Mouse (Mus musculus): ENCODE measurements around the gene Mgat5b. TPM values are rescaled to one million over a fixed set of nuclear protein-coding genes. Genes with fewer than 3 reads are reported as not detected.

Gene Mgat5b
- total RNA-seq, 2 experiments from 2014 or later, result not detected

DNA sequence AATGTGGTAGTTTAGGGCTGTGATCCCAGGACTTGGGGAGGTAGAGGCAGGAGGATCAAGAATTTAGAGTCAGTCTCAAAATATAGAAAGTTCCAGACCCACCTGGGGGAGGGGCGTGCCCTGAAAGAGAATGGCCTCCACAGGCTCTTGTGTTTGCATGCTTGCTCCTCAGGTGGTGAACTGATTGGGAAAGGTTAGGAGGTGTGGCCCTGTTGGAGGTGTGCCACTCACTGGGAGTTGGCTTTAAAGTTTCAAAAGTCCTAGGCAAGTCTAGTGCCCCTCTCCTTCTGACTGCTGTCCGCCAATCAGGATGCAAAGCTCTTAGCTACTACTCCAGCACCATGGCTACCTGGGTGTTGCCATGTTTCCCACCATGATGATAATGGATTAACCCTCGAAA, 3.4 kb upstream of the Mgat5b start:
- no peak for ATAC-seq (replicated peaks; ENCODE audit: low FRiP score, poor library complexity, severe bottlenecking)

GRCm38 (mm10) chr11:116917361-116917760, 1.3 kb upstream of the Mgat5b start:
- ATAC-seq (replicated peaks; ENCODE audit: low FRiP score, poor library complexity, severe bottlenecking), result no peak

DNA sequence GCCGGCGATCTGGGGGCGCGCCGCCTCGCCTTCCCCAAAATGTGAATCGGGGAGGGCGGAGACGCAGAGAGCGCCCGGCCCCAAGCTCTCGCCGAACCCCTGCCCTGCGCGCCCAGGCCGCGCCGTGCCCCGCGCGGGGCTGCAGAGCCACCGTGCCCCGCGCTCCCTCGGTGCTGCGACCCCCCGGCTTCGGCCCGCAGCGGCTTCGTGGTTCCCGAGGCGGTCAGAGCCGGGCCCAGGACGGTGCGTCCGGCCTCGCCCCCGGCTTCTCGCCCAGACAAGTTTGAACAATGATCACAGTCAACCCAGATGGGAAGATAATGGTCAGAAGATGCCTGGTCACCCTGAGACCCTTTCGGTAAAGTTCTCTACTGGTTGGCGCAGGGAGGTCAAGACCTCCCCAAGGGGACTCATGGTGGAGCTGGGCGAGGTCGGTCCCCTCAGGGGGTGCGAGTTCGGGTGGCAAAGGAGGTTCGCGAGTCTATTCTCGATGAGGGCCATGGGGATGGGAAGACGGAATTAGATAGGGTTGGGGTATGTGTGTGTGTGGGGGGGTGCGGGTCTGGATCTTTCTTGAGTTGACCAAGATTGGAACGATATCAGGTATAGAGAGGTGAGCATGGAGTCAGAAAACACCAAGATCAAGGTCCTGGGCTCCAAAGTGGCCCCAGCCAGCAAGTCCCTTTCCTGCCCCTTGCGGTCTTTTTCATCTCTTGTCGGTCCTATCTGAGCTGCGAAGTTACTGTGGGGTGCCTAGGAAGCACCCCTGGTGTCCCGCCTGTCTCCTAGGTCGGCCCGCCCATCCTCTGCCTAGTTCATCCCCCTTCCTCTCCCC, 740 bp downstream of the Mgat5b start:
- no peak for ATAC-seq (replicated peaks; ENCODE audit: low FRiP score, poor library complexity, severe bottlenecking)

GRCm38 (mm10) chr11:116920746-116921145, 2.1 kb downstream of the Mgat5b start:
- no peak for ATAC-seq (replicated peaks; ENCODE audit: low FRiP score, poor library complexity, severe bottlenecking)

DNA sequence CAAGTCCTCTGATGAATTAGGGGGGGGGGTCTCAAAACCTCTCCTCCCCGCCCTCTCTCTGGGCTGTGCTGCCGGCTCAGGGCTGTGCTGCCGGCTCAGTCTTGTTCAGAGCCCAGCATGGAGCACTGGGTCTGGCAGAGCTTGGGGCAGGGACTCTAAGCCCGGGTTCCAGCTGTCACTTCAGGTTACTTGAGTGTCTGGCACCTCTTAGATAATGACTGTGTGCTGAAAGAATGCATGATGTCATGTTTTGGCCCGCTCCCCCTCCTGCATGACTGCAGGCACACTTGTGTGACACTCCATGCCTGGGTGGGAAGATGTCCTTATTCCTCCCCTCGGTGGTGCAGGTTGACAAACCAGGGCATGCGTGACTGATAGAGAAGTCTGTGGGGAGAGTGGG, 3.4 kb downstream of the Mgat5b start:
- ATAC-seq (replicated peaks; ENCODE audit: low FRiP score, poor library complexity, severe bottlenecking), result no peak

GRCm38 (mm10) chr11:116928031-116928430, 9.4 kb downstream of the Mgat5b start:
- no peak for ATAC-seq (replicated peaks; ENCODE audit: low FRiP score, poor library complexity, severe bottlenecking)

GRCm38 (mm10) chr11:116934862-116935261, 16.2 kb downstream of the Mgat5b start:
- no peak for ATAC-seq (replicated peaks; ENCODE audit: low FRiP score, poor library complexity, severe bottlenecking)

GRCm38 (mm10) chr11:116935354-116935753, 16.7 kb downstream of the Mgat5b start:
- ATAC-seq (replicated peaks; ENCODE audit: low FRiP score, poor library complexity, severe bottlenecking), result no peak

DNA sequence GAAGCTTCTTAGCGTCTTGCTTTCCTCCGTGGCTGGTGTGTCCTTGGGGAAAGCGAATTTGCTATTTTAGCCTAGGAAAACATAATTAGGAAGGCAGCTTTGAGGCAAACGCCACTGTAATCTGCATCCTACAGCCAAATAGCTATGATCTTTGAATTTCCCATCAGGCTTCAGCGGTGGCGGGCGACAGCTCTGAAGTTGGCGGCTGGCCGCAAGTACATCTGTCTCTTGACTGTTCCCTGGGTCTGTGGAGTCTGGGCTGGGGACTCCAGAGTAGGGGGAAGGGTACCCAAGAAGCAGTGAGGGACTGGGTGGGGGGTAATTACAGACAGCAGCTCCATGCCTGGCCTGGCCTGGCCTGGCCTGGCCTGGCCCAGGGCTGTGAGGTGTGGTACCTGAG, 17.3 kb downstream of the Mgat5b start:
- ATAC-seq (replicated peaks; ENCODE audit: low FRiP score, poor library complexity, severe bottlenecking), result no peak

GRCm38 (mm10) chr11:116937141-116937540, 18.5 kb downstream of the Mgat5b start:
- no peak for ATAC-seq (replicated peaks; ENCODE audit: low FRiP score, poor library complexity, severe bottlenecking)

GRCm38 (mm10) chr11:116940088-116940855, 21.6 kb downstream of the Mgat5b start:
- ATAC-seq (replicated peaks; ENCODE audit: low FRiP score, poor library complexity, severe bottlenecking), result no peak

DNA sequence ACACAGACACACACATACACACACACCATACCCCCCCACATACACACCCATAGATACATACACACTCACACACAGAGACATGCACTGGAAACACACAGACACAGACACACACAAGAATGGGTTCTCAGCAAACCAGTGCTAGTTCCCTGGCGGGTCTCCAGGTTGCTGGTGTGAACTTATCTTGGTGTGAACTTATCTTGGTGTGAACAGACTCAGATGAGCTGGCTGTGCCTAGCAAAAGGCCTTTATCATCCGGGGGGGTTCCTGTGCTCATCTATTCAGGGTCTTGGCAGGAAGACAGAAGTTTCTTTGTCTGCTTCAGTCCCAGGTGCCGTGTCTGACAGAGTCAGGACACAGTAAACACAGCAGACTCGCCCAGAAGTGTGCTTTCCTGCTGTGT, 25.7 kb downstream of the Mgat5b start:
- ATAC-seq (replicated peaks; ENCODE audit: low FRiP score, poor library complexity, severe bottlenecking), result no peak

GRCm38 (mm10) chr11:116949832-116950231, 31.2 kb downstream of the Mgat5b start:
- no peak for ATAC-seq (replicated peaks; ENCODE audit: low FRiP score, poor library complexity, severe bottlenecking)

GRCm38 (mm10) chr11:116951429-116951828, 32.8 kb downstream of the Mgat5b start:
- ATAC-seq (replicated peaks; ENCODE audit: low FRiP score, poor library complexity, severe bottlenecking), result no peak

DNA sequence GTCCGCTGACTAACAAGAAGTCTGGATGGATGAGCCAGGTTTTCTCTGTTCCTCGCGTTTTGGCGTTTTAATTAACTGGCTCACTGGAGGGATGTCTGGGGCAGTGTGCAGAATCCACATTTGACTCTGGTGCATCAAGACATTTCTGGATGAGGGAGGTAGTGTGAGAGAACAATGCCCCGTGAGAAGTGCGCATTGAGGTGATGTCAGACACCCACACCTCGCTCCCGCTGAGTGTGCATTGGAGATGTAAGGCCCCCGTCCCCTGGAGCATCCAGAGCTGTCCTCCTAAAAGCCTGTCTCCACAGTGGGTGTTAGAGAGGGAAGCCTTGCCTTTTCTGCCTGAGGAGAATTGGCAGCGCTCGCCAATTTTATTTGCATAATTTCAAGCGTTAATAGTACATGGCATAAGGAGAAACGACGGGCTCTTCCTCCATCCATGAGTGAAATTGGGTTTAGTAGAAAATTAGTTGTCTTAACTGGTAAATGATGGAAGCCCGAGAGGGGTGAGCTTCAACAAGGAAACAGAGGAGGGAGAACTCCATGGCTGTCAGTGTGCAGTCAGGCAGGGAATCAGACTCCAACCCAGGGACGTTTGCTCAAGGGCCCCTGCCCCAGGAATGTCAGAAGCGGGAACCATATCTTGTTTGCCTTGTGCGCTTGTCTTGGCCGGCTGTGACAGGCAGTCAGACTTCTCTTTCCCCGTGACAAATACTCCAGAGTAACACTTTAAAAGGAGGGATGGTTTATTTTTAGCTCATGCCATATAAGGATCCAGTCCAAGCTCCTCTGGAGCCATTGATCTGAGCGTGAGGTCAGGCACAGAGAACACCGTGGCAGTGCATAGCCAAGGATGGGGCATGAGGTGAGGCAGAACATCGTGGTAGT, 35.8 kb downstream of the Mgat5b start:
- ATAC-seq (replicated peaks; ENCODE audit: low FRiP score, poor library complexity, severe bottlenecking), result no peak

DNA sequence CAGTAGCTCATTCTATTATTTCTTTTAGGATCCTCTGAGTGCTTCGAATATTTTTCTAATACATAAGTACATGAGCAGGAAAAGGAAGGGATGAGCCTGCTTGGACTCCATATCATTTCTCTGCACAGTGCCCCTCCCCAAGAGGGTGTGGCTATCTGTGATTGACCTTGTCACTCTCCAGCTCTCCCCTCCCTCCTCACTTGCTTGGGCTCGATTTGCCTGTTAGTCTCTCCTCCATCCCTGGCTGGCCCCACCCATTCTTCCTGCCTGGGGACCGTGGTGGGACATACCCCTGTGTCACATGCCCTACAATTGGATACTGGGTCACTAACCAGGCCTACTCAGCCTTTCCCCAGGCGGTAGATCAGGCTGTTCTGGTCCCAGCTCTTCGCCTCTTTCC, 39.9 kb downstream of the Mgat5b start:
- ATAC-seq (replicated peaks; ENCODE audit: low FRiP score, poor library complexity, severe bottlenecking), result no peak

- ATAC-seq (replicated peaks; ENCODE audit: low FRiP score, poor library complexity, severe bottlenecking), result no peak
These were observed 46.4 kb downstream of the Mgat5b start for GRCm38 (mm10) chr11:116965061-116965460.

DNA sequence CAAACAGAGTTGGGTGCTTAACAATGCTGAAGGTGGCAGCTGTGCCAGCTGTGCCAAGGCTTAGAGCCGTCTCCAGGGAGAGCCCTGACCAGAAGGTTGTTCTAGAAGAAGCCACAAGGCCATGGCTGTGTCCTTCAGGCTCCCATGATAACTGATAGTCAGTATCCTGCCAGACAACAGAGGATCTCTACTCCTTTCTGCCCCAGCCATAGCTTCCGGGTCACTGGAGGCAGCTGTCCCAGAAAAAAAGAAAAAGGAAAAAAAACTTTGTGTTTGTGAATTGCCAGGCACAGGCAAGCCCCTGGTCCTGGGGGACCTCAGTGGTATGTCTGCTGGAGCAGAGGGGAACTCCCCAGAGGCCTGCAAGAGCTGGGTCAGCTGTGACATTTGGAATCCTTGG, 47.3 kb downstream of the Mgat5b start:
- ATAC-seq (replicated peaks; ENCODE audit: low FRiP score, poor library complexity, severe bottlenecking), result no peak

GRCm38 (mm10) chr11:116968586-116968985, 49.9 kb downstream of the Mgat5b start:
- ATAC-seq (replicated peaks; ENCODE audit: low FRiP score, poor library complexity, severe bottlenecking), result no peak

DNA sequence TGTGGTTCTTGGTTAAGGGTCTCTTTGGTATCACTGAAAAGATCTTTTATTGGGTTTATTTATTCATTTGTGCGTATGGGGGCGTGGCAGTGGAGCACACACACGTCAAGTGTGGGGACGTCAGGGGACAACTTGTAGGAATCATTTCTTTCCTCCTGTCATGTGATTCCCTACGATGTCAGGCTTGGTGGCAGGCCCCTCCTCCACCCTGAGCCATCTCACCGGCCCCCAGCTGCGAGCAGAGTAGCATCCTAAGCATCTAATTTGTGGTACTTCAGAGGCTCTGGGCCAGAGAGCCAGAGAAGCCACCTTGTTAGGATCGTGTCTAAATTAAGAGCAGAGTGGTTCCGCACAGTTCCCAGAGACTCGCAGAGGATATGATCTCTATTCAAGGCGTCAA, 50.8 kb downstream of the Mgat5b start:
- ATAC-seq (replicated peaks; ENCODE audit: low FRiP score, poor library complexity, severe bottlenecking), result no peak

Data from erythroblast, adult 5-6 weeks (primary cell).